Mouse (Mus musculus) activated CD4-positive, CD25-positive, alpha-beta regulatory T cell (primary cell): Measurements from ENCODE around the gene Gm10778. TPM values are rescaled to one million over a fixed set of nuclear protein-coding genes. Genes with fewer than 3 reads are reported as not detected.

Source experiments
- polyA plus RNA-seq, 2 experiments: library from polyadenylated mRNA; unstranded; fragments of 100-300 nt; shearing (Covaris generic); gene quantifications; one replicate each; pipeline ENCODE4 v1.2.1; 2017

Gene Gm10778
- polyA plus RNA-seq = 1 to 10 TPM; 6.8 to 9.1 TPM

DNA sequence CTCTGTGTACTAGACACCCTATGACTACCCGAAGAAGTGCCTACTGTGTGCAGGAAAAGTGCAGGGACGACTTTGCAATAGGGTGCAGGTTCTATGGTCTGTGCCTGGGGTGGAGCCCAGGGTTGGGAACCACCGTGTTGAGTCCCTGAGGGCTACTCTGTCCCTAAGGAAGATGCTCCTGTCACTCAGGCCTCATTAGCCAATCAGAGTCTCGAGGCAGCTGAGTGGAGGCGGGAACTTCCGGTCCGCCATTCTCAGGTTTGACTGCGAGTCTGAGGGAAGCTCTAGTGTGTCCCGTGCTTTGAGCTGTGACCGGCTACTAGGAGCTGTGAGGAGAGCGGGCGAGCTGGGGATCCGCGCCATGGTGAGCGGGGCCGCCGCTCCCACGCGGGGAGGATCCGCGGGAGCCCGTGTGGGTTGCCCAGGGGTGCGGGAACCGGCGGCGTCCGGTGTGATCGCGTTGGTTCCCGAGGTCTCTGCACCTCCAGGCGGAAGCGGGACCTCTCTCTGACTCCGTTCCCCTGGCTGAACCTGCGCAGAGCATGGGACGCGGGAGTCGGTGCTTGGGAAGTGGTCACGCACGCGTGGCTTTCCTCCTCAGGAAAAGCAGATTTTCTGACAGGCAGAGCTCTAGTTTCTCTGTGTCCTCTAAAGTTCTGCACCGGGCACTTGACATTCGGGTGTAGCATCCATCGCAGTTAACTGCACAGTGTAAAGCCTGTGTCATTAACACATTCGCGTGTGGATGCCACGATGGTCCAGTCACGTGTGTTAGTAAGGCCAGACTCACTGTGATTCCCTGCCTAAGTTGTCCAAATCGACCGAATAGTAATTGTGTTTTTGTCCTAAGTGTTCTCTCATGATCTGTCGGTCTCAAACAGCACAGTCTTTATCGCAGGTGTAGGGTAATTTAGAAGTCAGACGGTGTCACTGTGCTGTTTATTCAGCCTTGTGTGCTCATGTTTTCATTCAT lies at the start of gene Gm10778:
Gene Gm10778, plus strand, starts transcription at position 257 of the 973 bp plus-strand sequence.

DNA sequence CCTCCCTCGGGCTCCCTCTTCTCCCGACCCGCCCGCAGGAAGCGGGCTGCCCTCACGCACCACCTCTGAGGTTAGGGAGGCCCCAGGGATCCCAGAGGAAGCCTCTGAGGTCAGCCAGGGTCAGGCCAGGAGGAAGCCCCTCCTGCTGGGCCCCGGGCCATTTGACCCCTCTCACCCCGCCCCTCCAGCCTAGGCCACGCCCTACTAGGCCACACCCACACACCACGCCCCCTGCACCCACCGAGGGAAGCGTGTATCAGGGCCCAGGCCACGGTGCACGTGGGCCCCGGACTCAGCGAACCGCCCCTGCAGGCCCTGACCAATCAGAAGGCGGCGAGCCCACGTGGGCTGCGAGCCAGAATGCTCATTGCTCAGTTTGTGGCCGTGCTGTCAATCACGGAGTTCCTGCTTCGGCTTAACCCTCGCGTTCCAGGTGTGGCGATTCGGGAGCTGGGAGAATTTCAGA lies 48.1 kb upstream of the Gm10778 start, which contains the start of gene Tle6:
Gene Tle6, minus strand, starts transcription at position 336 of the 466 bp plus-strand sequence.

DNA sequence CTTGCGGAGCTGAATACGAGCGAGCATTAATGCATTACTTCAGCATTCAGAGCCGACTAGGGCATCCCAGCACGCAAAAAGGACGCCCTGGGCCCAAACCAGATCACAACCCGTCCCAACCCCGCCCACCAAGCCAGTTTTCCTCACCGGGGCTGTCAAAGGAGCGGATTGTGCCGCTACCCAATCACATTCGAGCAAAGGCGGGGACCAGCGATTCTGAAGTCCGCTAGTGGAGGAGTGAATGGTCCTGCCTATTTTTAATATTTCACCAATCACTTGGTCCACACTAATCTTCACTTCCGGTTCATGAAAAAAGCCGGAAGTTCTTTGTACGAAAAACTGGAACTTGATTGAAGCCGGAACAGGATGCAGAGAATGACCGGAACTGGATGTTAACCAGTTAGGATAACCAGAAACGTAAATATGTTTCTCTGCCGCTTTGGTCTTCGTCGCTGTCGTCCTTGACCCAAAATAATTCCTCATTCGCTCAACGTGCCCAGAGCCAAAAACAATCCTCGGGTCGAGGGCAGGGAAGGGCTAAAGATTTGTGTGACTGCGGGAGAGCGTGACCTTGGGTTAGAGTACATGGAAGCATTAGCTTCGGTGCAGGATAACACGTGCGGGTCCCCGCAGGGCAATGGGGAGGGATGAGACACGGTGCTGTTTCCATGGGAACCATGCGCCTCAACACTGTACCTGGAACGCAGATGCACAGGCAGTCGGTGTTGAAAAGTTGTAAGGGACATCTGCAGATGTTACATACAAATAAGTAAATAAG lies 42.7 kb upstream of the Gm10778 start, which contains the start of gene BC025920:
Gene BC025920, plus strand, starts transcription at position 297 of the 778 bp plus-strand sequence.

DNA sequence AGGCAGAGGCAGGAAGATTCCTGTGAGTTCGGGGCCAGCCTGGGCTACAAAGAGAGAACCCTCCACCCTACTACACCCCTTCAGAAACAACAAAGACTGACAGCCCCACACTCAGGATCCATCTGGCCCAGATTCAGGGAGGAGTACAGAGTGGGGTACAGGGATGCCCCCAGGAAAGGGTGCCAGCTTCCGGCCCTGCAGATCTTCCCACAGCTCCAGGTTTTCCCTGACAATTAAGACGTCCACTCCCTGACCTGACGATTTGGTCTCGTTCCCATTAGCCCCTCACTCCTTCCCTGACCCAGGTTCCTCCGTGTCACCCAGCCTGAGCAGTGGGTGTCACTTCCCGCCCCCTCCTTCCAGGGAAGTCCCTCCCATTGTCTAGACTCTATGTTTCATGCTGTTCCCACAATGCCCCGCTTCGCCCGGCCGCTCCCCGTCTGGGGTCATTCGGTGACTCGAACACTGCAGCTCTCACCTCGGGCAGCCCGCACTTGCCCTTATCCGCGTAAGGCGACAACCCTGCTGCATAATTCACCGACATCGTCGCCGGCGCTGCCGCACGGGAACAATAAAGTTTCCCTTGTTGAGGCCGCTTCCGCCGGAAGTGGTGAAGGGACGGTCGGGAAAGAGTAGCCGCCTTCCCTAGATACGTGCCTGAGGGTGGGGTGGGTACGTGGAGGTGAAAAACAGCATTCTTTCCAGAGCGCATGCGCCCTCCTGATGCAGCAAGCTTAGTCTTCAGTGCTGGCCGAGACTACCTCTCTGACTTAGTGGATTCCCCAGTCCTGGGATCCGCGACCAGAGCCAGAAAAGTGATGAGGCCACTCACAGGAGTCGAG lies 21.6 kb upstream of the Gm10778 start, which contains the start of gene Sirt6:
Gene Sirt6, minus strand, starts transcription at position 804 of the 842 bp plus-strand sequence.

DNA sequence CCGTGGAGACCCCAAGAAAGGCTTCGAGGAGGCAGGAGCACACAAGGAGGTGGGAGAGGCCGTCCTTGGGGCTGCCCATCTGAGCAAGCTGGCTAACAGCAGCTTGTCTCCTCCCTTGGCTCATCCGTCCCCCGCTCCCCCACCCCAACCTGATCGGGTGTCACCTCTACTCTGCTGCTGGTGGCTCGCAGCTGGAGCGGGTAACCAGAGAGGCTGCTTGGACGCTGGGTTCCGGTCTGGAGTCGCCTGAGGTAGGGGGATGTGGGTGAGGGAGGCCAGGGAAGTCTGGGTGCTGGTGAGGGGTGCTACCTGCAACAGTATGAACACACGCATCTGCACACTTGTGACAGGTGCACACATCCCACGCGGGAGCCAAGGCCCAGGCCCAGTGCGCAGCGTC lies 20.5 kb upstream of the Gm10778 start, which contains the start of gene Ankrd24:
Gene Ankrd24, plus strand, starts transcription at position 151 of the 400 bp plus-strand sequence.

DNA sequence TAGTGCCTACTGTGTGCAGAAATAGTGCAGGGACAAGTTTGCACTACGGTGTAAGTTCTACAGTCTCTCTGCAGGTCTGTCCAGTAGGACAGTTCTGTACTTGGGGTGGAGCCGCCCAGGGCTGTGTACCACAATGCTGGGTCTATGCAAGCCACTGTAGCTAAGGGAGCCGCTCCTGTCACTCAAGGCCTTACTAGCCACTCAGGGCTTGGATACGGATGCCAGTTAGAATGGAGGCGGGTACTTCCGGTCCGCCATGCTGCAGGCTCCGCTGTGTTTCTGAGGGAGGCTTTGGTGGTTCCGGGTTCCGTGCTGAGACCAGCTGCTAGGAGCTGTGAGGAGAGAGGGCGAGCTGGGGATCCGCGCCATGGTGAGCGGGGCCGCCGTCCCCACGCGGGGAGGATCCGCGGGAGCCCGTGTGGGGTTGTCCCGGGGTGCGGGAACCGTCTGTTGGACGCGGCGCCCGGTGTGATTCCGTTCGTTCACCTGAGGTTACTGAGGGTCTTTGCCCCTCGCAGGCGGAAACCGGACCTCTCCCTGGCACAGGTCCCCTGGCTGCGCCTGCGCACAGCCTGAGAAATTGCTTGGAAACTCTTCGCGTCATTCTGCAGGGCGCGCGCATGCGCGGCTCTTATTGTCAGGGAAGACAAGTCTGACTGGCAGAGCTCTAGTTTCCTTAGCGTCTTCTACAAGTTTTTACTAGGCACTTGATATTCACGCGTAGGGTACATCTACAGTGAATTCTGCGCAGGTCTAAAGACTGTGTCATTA lies 55.9 kb downstream of the Gm10778 start, which contains the start of gene Zfp433:
Gene Zfp433, plus strand, starts transcription at position 295 of the 771 bp plus-strand sequence.

Other genes with a start within 250 kb of the Gm10778 start
- gene Nfic, start 193.4 kb upstream of the Gm10778 start, polyA plus RNA-seq = 10 to 100 TPM; 14.8 to 22.7 TPM
- under 1 TPM; 0.14 to 0.73 TPM for gene Celf5, start 166.3 kb upstream of the Gm10778 start, polyA plus RNA-seq
- gene Ncln, start 152.7 kb upstream of the Gm10778 start, polyA plus RNA-seq = 10 to 100 TPM; 78.9 to 96.7 TPM
- gene S1pr4, start 148.9 kb upstream of the Gm10778 start, polyA plus RNA-seq = 10 to 100 TPM; 64.8 to 91.5 TPM
- 10 to 100 TPM; 29.2 to 77.3 TPM for gene Gna15, start 124.8 kb upstream of the Gm10778 start, polyA plus RNA-seq
- 10 to 100 TPM; 18.6 to 21.0 TPM for gene Gna11, start 103.9 kb upstream of the Gm10778 start, polyA plus RNA-seq
- 1,000 to 10,000 TPM; 1,214 to 1,244 TPM for gene Aes, start 89.6 kb upstream of the Gm10778 start, polyA plus RNA-seq
- 1 to 10 TPM; 1.1 to 2.0 TPM for gene Tle2, start 74.5 kb upstream of the Gm10778 start, polyA plus RNA-seq
- gene Tle6, start 48.0 kb upstream of the Gm10778 start, polyA plus RNA-seq = under 1 TPM; 0.43 to 0.88 TPM
- gene BC025920, start 42.8 kb upstream of the Gm10778 start, polyA plus RNA-seq = 1 to 10 TPM in 1 of 2 experiments, under 1 TPM in 1; 0.72 to 3.1 TPM
- 10 to 100 TPM; 10.7 to 20.6 TPM for gene Sirt6, start 21.3 kb upstream of the Gm10778 start, polyA plus RNA-seq
- gene Ankrd24, start 20.5 kb upstream of the Gm10778 start, polyA plus RNA-seq = 1 to 10 TPM; 1.9 to 5.6 TPM
- gene Zfp433, start 55.8 kb downstream of the Gm10778 start, polyA plus RNA-seq = 10 to 100 TPM; 17.2 to 21.1 TPM
- gene Gm3055, start 122.1 kb downstream of the Gm10778 start, polyA plus RNA-seq = 1 to 10 TPM; 7.1 to 8.2 TPM
- gene Gm4767, start 163.1 kb downstream of the Gm10778 start, polyA plus RNA-seq = 1 to 10 TPM; 4.5 to 6.5 TPM
- gene Gm32687, start 214.9 kb downstream of the Gm10778 start, polyA plus RNA-seq = 1 to 10 TPM; 8.2 to 8.8 TPM